Mouse (Mus musculus): ENCODE results near the gene Pir. TPM values are rescaled to one million over a fixed set of nuclear protein-coding genes. Genes with fewer than 3 reads are reported as not detected.

Pir gene
- polyA plus RNA-seq, 1 experiment from 2014 or later = 3.5 TPM

DNA sequence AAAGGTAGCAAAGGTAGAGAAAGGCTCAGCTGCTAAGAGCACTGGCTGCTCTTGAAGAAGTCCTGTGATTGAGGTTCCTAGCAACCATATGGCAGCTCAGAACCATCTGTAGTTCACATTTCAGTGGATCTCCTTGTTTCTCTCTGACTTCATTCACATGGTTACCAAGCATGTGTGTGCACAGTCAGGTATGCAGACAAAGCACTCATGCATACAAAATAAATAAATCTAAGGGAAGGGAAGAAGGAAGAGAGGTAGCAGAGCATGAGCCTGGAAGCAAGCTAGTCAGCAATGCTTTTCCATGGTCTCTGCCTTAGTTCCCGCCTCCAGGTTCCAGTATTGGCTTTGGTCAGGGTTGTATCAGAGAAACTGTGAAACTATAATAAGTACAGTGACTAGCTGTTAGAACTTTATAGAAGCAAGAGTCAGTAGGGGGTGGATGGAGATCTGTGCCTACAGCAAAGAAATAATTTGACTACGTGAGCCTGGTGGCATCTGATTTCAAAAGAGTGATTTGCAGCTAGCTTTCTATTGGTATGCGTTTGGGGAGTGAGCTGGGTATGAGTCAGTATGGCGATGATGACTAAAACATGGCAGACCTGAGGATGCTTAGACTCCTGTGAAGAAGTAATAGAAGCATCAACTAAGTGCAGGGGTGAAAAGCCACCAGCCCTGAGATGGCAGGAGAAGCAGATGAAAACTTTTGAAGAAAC is 96.1 kb downstream of the Pir start:
- H3K36me3 ChIP-seq (ENCODE audit: control insufficient read depth, insufficient read depth, low read length) = no peaks in the 10 kb centered on the region
- H3K9ac ChIP-seq (ENCODE audit: low read depth, low read length) = no peak overlapping the region
- H3K27me3 ChIP-seq (ENCODE audit: control insufficient read depth, insufficient read depth, low read depth, low read length) = no peaks in the 10 kb centered on the region
- no peak overlapping the region for H3K27ac ChIP-seq (ENCODE audit: low read length)
- H3K4me3 ChIP-seq (ENCODE audit: low read depth, low read length) = no peak overlapping the region
- no peaks in the 10 kb centered on the region for H3K4me1 ChIP-seq (ENCODE audit: control insufficient read depth, insufficient read depth, low read length)
- H3K9me3 ChIP-seq (replicated peaks; ENCODE audit: control insufficient read depth, low read length, poor library complexity, severe bottlenecking) = no peaks in the 10 kb centered on the region
- 84% methylated on average over 4 of the region's 4 CpGs for WGBS
- H3K4me2 ChIP-seq (ENCODE audit: low read length) = no peak overlapping the region
- no peak for ATAC-seq

DNA sequence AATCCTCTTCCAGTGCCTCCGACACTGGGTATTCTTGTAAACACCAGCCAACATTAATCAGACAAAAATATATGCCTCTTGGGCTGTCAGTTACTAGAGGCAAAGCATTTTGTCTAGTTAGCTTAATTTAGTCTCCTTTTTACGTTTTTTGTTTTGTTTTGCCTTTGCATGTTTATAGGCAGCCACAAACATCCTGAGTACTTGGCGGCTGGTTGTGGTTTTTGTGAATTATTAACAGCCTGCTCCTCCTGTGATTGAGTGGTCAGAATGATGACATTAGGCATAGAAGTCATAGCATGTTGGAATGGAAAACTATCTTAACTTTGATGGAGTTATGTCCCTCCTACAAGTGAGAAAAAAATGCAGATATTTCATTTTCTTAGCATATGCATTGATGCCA is 101.4 kb downstream of the Pir start:
- Histone ChIP-seq H3K4me2 (ENCODE audit: low read length) (no peak overlapping the region), H3K36me3 (ENCODE audit: control insufficient read depth, insufficient read depth, low read length) (no peaks in the 10 kb centered on the region), H3K9me3 (replicated peaks; ENCODE audit: control insufficient read depth, low read length, poor library complexity, severe bottlenecking) (no peaks in the 10 kb centered on the region), H3K9ac (ENCODE audit: low read depth, low read length) (no peak overlapping the region), H3K4me1 (ENCODE audit: control insufficient read depth, insufficient read depth, low read length) (no peaks in the 10 kb centered on the region), H3K4me3 (ENCODE audit: low read depth, low read length) (no peak overlapping the region), H3K27ac (ENCODE audit: low read length) (no peak overlapping the region), H3K27me3 (ENCODE audit: control insufficient read depth, insufficient read depth, low read depth, low read length) (no peaks in the 10 kb centered on the region)
- WGBS = 86% methylated on average over 3 of the region's 3 CpGs
- ATAC-seq = no peak

DNA sequence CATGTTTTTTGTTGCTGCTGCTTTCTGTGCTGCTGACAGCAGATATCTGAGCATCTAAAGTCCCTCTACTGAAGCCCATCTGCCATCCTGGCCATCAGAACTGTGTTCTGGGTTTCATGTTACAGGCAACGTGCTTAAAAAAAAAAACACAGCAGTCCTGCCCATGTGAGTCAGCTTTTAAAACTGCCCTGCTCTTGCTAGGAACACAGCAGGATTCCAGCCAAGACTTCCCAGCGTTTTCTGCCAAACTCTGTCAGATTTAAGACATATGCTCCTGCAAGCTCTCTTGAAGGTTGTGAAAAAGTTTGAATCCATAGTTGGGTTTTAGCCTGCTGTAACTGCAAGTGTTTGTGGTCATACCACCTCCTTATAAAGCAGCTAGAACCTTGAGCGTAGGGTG is 103.9 kb downstream of the Pir start, which contains the start of gene Vegfd:
Gene Vegfd (plus strand): TSS at position 298 of the 400 bp plus-strand sequence.
- no peak within 1 kb of the TSS for H3K27ac ChIP-seq (ENCODE audit: low read length)
- no peak within 1 kb of the TSS for H3K4me2 ChIP-seq (ENCODE audit: low read length)
- WGBS = 34% methylated on average over 3 of the region's 3 CpGs
- H3K9ac ChIP-seq (ENCODE audit: low read depth, low read length) = no peak within 1 kb of the TSS
- no peaks in the 10 kb centered on the region for H3K9me3 ChIP-seq (replicated peaks; ENCODE audit: control insufficient read depth, low read length, poor library complexity, severe bottlenecking)
- no peaks in the 10 kb centered on the region for H3K27me3 ChIP-seq (ENCODE audit: control insufficient read depth, insufficient read depth, low read depth, low read length)
- H3K4me1 ChIP-seq (ENCODE audit: control insufficient read depth, insufficient read depth, low read length) = no peaks in the 10 kb centered on the region
- no peak for ATAC-seq
- H3K4me3 ChIP-seq (ENCODE audit: low read depth, low read length) = no peak within 1 kb of the TSS
- no peaks in the 10 kb centered on the region for H3K36me3 ChIP-seq (ENCODE audit: control insufficient read depth, insufficient read depth, low read length)

DNA sequence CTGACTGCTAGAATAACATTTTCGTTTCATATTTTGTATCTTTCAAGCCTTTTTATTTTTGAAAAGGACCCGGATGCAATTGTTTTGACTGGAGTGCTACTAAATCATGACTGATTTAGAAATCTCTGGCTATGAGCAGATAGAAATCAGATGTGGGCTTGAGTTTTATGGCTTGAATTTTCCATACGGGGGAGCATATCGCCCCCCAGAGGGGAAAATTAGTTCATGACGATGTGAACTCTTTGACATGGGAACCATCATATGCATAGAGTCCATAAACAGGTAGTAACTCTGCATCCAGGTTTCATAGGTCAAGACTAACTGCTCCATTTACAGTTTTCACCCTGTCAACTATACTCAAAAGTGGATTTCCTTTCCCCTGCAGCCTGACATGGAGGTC is 105.4 kb downstream of the Pir start:
- Histone ChIP-seq H3K27ac (ENCODE audit: low read length) (no peak overlapping the region), H3K4me3 (ENCODE audit: low read depth, low read length) (no peak overlapping the region), H3K9me3 (replicated peaks; ENCODE audit: control insufficient read depth, low read length, poor library complexity, severe bottlenecking) (no peaks in the 10 kb centered on the region), H3K27me3 (ENCODE audit: control insufficient read depth, insufficient read depth, low read depth, low read length) (no peaks in the 10 kb centered on the region), H3K4me1 (ENCODE audit: control insufficient read depth, insufficient read depth, low read length) (no peaks in the 10 kb centered on the region), H3K9ac (ENCODE audit: low read depth, low read length) (no peak overlapping the region), H3K4me2 (ENCODE audit: low read length) (no peak overlapping the region), H3K36me3 (ENCODE audit: control insufficient read depth, insufficient read depth, low read length) (no peaks in the 10 kb centered on the region)
- 66% methylated on average over 5 of the region's 5 CpGs for WGBS
- no peak for ATAC-seq

DNA sequence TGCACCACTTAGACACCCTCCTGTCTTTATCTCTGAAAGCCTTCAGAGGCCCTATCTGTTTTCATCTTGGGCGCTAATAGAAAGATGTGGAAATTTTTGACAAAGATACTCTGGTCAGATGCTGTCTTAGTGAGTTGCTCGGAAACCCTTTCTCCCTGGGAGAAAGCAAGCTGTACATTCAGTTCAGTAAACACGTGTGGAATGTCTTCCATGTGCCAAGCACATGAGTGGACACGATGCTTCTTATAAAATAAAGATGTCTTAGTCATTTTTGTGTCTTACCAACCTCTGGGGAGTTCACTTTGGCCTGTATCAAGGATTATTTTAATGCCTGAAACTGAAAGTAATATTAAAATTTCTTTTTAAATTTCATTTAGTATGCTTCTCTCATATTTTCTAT is 110.5 kb downstream of the Pir start:
- H3K4me3 ChIP-seq (ENCODE audit: low read depth, low read length) = no peak overlapping the region

DNA sequence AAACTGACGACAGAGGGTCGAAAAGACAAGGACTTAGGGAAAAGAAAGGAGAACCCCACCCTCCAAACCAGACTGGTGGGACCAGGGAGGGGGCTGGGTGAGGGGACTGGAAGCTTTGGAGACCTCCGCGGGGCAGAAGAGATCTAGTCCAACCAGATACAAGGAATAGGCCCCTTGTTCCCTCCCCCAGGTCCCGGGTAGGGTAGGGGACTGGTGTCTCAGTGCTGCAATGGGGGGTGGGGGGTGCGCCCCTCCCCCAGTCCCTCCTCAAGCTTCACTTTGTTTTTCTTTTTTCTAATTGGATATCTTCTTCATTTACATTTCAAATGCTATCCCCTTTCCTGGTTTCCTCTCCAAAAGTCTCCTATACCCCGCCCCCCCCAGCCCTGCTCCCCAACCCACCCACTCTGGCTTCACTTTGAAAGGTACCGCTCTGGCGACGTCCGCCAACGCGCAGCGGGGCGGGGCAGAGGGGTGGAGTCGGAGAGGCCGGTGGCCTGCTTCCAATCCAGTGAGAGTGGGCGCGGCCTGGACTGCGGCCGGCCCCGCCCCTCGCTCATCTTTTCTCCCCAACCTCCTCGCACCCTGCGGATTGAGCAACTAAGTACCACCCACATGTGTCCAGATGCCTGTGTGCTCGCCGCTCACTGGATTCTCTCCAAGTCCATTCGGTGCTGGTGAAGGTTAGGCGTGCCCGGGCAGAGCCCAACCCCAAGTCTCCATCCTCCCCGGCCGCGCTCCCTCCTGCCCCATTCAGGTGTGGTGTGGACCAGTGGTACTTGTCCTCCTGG is 112.6 kb downstream of the Pir start:
- Histone ChIP-seq H3K4me3 (ENCODE audit: low read depth, low read length) (peak overlapping the region; percentile 44), H3K27me3 (ENCODE audit: control insufficient read depth, insufficient read depth, low read depth, low read length) (no peaks in the 10 kb centered on the region), H3K9me3 (replicated peaks; ENCODE audit: control insufficient read depth, low read length, poor library complexity, severe bottlenecking) (no peaks in the 10 kb centered on the region), H3K4me2 (ENCODE audit: low read length) (peak overlapping the region; percentile 80), H3K9ac (ENCODE audit: low read depth, low read length) (peak overlapping the region; percentile 48; the same call in 1 of the 2 replicates), H3K4me1 (ENCODE audit: control insufficient read depth, insufficient read depth, low read length) (no peaks in the 10 kb centered on the region), H3K36me3 (ENCODE audit: control insufficient read depth, insufficient read depth, low read length) (no peaks in the 10 kb centered on the region), H3K27ac (ENCODE audit: low read length) (no peak overlapping the region)
- WGBS = 19% methylated on average over 32 of the region's 33 CpGs
- ATAC-seq = peak; percentile 99

More for the DNA sequence above, 110.5 kb downstream of the Pir start:
- Histone ChIP-seq H3K36me3 (ENCODE audit: control insufficient read depth, insufficient read depth, low read length) (no peaks in the 10 kb centered on the region), H3K4me2 (ENCODE audit: low read length) (no peak overlapping the region), H3K27ac (ENCODE audit: low read length) (no peak overlapping the region), H3K9me3 (replicated peaks; ENCODE audit: control insufficient read depth, low read length, poor library complexity, severe bottlenecking) (no peaks in the 10 kb centered on the region), H3K9ac (ENCODE audit: low read depth, low read length) (no peak overlapping the region), H3K4me1 (ENCODE audit: control insufficient read depth, insufficient read depth, low read length) (no peaks in the 10 kb centered on the region), H3K27me3 (ENCODE audit: control insufficient read depth, insufficient read depth, low read depth, low read length) (no peaks in the 10 kb centered on the region)
- 80% methylated on average over 4 of the region's 4 CpGs for WGBS
- ATAC-seq = no peak

DNA sequence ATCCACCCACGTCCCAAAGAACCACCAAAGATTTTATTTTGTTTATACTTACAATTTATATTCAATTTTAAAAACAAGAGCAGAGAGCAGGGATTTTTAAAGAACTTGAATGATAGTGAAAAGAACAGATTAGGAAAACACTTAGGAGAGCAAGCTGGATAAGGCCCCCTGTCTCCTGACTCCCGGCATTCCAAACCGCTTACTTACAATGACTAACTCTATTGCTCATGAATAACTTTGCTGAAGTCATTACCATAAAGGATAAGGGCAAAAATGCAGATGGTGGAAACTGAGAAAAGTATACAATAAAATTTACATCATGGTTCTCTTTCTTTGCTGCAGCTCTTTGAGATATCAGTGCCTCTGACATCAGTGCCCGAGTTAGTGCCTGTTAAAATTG is 124.9 kb downstream of the Pir start:
- Histone ChIP-seq H3K36me3 (ENCODE audit: control insufficient read depth, insufficient read depth, low read length) (no peaks in the 10 kb centered on the region), H3K4me2 (ENCODE audit: low read length) (no peak overlapping the region), H3K9me3 (replicated peaks; ENCODE audit: control insufficient read depth, low read length, poor library complexity, severe bottlenecking) (no peaks in the 10 kb centered on the region), H3K27me3 (ENCODE audit: control insufficient read depth, insufficient read depth, low read depth, low read length) (no peaks in the 10 kb centered on the region), H3K9ac (ENCODE audit: low read depth, low read length) (no peak overlapping the region), H3K4me1 (ENCODE audit: control insufficient read depth, insufficient read depth, low read length) (no peaks in the 10 kb centered on the region), H3K27ac (ENCODE audit: low read length) (no peak overlapping the region), H3K4me3 (ENCODE audit: low read depth, low read length) (no peak overlapping the region)
- WGBS = 70% methylated on average over 4 of the region's 4 CpGs
- ATAC-seq = no peak

DNA sequence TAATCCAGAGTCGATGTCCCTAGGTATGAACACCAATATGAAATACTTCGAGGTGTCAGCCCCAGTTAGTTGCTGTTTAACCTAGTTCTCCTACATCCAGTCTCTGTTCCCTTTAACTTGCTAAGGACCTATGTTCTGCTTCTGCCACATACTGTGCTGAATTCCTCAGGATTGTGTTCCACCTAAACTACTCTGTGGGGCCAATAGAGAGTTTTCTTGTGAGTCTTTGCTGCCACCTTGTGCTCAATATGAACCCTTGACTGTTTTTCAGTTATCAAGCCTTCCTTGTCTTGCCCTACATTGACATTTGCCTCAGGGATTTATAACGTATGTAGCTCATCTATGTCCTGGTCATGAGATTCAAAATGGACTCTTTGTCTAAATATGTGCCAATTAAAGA is 129.3 kb downstream of the Pir start:
- 65% methylated on average over 3 of the region's 3 CpGs for WGBS
- H3K27ac ChIP-seq (ENCODE audit: low read length) = no peak overlapping the region
- ATAC-seq = peak; percentile 51; the same call in 1 of the 2 replicates
- no peak overlapping the region for H3K4me3 ChIP-seq (ENCODE audit: low read depth, low read length)
- H3K27me3 ChIP-seq (ENCODE audit: control insufficient read depth, insufficient read depth, low read depth, low read length) = no peaks in the 10 kb centered on the region
- H3K4me2 ChIP-seq (ENCODE audit: low read length) = no peak overlapping the region
- no peak overlapping the region for H3K9ac ChIP-seq (ENCODE audit: low read depth, low read length)
- H3K9me3 ChIP-seq (replicated peaks; ENCODE audit: control insufficient read depth, low read length, poor library complexity, severe bottlenecking) = no peaks in the 10 kb centered on the region
- H3K4me1 ChIP-seq (ENCODE audit: control insufficient read depth, insufficient read depth, low read length) = no peaks in the 10 kb centered on the region
- H3K36me3 ChIP-seq (ENCODE audit: control insufficient read depth, insufficient read depth, low read length) = no peaks in the 10 kb centered on the region

DNA sequence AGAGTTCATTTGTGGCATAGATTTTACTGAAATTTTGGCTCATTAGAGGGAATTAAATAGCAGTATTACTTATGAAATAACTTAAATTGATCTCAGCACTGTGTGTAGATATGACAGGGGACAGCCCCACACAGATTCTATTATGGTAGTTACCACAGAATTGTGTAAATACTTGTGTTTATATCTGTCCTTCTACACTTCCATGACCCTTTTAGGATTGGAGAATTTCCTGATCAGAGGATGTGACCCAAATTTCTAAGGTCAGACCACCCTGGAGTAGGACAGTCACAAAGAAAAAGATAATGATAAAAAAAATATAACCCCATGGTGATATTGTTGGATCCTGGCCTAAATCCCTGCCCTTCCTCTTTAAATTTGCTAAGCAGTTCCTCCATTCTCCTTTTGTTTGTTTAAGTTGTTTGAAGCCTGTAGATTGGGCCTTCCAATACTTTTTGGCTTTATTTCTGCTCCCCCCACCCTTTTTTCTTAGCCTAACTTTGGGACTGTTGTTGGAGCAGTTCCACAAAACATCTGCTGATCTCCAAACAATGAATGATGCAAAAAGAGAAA is 136.0 kb downstream of the Pir start:
- no peak overlapping the region for H3K27ac ChIP-seq (ENCODE audit: low read length)
- H3K27me3 ChIP-seq (ENCODE audit: control insufficient read depth, insufficient read depth, low read depth, low read length) = no peaks in the 10 kb centered on the region; the same call in 1 of the 2 replicates
- no peaks in the 10 kb centered on the region for H3K4me1 ChIP-seq (ENCODE audit: control insufficient read depth, insufficient read depth, low read length)
- H3K4me3 ChIP-seq (ENCODE audit: low read depth, low read length) = no peak overlapping the region
- ATAC-seq = no peak
- H3K36me3 ChIP-seq (ENCODE audit: control insufficient read depth, insufficient read depth, low read length) = no peaks in the 10 kb centered on the region
- no peak overlapping the region for H3K9ac ChIP-seq (ENCODE audit: low read depth, low read length)
- H3K9me3 ChIP-seq (replicated peaks; ENCODE audit: control insufficient read depth, low read length, poor library complexity, severe bottlenecking) = no peaks in the 10 kb centered on the region
- no peak overlapping the region for H3K4me2 ChIP-seq (ENCODE audit: low read length)

Data from midbrain, embryonic 16.5 days (tissue).